Mouse (Mus musculus) retina, postnatal 1 day (tissue): ENCODE data around the gene Eya4.

ENCODE experiments used
- DNase-seq: peaks from one replicate; pipeline ENCODE4 v3.0.0-alpha.2; 2012

Gene Eya4

GRCm38 (mm10) chr10:23350011-23350911 lies at the start of gene Eya4:
Gene Eya4 (minus strand): TSS chr10:23350786.
- peak; percentile 78 for DNase-seq

GRCm38 (mm10) chr10:23395399-23395798 lies 44.8 kb upstream of the Eya4 start:
- DNase-seq: no peak

- no peak for DNase-seq
Observed at GRCm38 (mm10) chr10:23394556-23395245, 44.1 kb upstream of the Eya4 start.

- DNase-seq: no peak
Observed at GRCm38 (mm10) chr10:23394152-23394551, 43.6 kb upstream of the Eya4 start.

GRCm38 (mm10) chr10:23363866-23364265 lies 13.3 kb upstream of the Eya4 start:
- no peak for DNase-seq

GRCm38 (mm10) chr10:23349392-23350010 lies 1.1 kb downstream of the Eya4 start:
- DNase-seq: no peak

GRCm38 (mm10) chr10:23348893-23349391 lies 1.6 kb downstream of the Eya4 start:
- peak; percentile 45 for DNase-seq

GRCm38 (mm10) chr10:23348101-23348892 lies 2.3 kb downstream of the Eya4 start:
- DNase-seq: peak; percentile 48

GRCm38 (mm10) chr10:23337250-23337649 lies 13.3 kb downstream of the Eya4 start:
- no peak for DNase-seq

- DNase-seq: no peak
Observed at GRCm38 (mm10) chr10:23332768-23333167, 17.8 kb downstream of the Eya4 start.

- no peak for DNase-seq
Observed at GRCm38 (mm10) chr10:23327651-23328050, 22.9 kb downstream of the Eya4 start.

GRCm38 (mm10) chr10:23322275-23322674 lies 28.3 kb downstream of the Eya4 start:
- DNase-seq: no peak

GRCm38 (mm10) chr10:23295616-23296015 lies 55.0 kb downstream of the Eya4 start:
- no peak for DNase-seq

GRCm38 (mm10) chr10:23292495-23292894 lies 58.1 kb downstream of the Eya4 start:
- DNase-seq: no peak

GRCm38 (mm10) chr10:23277371-23277770 lies 73.2 kb downstream of the Eya4 start:
- DNase-seq: no peak

GRCm38 (mm10) chr10:23271050-23271621 lies 79.5 kb downstream of the Eya4 start:
- DNase-seq: peak; percentile 46

- DNase-seq: no peak
Observed at GRCm38 (mm10) chr10:23270502-23270901, 80.1 kb downstream of the Eya4 start.

GRCm38 (mm10) chr10:23252180-23252579 lies 98.4 kb downstream of the Eya4 start:
- peak; percentile 4 for DNase-seq

- DNase-seq: peak; percentile 44
Observed at GRCm38 (mm10) chr10:23246485-23246884, 104.1 kb downstream of the Eya4 start.

- DNase-seq: no peak
Observed at GRCm38 (mm10) chr10:23236918-23237317, 113.7 kb downstream of the Eya4 start.

- DNase-seq: no peak
Observed at GRCm38 (mm10) chr10:23235405-23235804, 115.2 kb downstream of the Eya4 start.

- no peak for DNase-seq
Observed at GRCm38 (mm10) chr10:23233425-23233824, 117.2 kb downstream of the Eya4 start.
